Mouse (Mus musculus): ENCODE data around the gene Aifm2.

DNA sequence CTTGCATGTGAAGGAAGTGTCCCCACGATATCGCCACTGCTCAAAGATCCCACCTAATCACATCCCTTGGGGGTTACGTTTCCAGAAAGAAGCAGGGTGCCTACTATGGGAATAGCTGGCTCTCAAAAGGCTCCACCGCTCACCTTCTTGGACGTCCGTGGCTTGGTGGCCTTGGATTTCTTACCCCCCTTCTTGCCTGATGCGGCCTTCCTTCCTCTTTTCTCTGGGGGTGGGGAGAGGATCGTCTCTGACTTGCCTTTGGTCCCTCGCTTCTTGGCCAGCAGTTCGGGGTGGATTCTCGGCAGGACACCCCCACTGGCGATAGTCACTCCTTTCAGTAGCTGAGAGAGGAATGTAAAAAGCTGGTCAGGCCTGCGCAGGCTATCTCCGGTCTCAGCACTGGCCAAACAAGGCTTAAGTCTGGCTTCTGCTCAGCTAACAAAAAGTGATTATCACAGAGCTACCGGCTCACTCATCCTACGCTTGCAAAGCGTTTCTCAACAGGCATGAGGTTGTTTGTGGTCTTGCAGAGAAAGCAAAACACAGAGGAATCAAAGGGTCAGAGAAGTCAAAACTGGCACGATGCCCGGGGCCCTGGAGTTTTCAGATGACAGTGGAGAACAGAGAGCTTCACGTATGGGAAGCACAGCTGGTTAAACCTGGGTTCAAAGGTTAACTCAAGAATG is 36.6 kb downstream of the Aifm2 start:
- no peak for TF ChIP-seq POLR2AphosphoS2 (IDR thresholded peaks at IDR 0.05; ENCODE audit: insufficient read length, low read depth)
- TF ChIP-seq E2F4 (IDR thresholded peaks at IDR 0.05; ENCODE audit: insufficient read depth), result no peak
- no peak for TF ChIP-seq MYOD1 (IDR thresholded peaks at IDR 0.05; ENCODE audit: control insufficient read depth in 1 of 3, insufficient read length in 2 of 3, low read depth in 2 of 3)
- TF ChIP-seq REST (IDR thresholded peaks at IDR 0.05; ENCODE audit: insufficient read depth, insufficient read length), result no peak
- no peak for TF ChIP-seq POLR2A (IDR thresholded peaks at IDR 0.05; ENCODE audit: insufficient read length, low read depth)
- no peak for TF ChIP-seq MAX (IDR thresholded peaks at IDR 0.05; ENCODE audit: low read depth)
- TF ChIP-seq TCF12 (IDR thresholded peaks at IDR 0.05; ENCODE audit: insufficient read depth, poor library complexity, severe bottlenecking), result no peak
- no peak for TF ChIP-seq USF1 (IDR thresholded peaks at IDR 0.05; ENCODE audit: low read depth)
- no peak for TF ChIP-seq CEBPB (IDR thresholded peaks at IDR 0.05; ENCODE audit: insufficient read depth, poor library complexity, severe bottlenecking)
- no peak for TF ChIP-seq MYOG (IDR thresholded peaks at IDR 0.05; ENCODE audit: control insufficient read depth in 1 of 3, insufficient read depth in 1 of 3, insufficient read length in 2 of 3, low read depth in 2 of 3)
